Mouse (Mus musculus) forebrain, postnatal 0 days (tissue): ENCODE measurements at regions not wholly inside any gene's neighbourhood (a gene's known extent, or its start where the extent isn't known, plus 50 kb on each side); places are given as distances from the start of the nearest gene placed in this dataset.
A peak's percentile ranks its signal among the peaks of the same experiment; 100 is the strongest.

Experiments
- ATAC-seq: fragments of 200-750 bp; cut with Nextera tagmentation; 2 replicates; pipeline ENCODE4 v1.8.0; 2017; ENCODE audit warnings: mild to moderate bottlenecking, moderate library complexity
- DNase-seq: peaks from one replicate; pipeline ENCODE4 v3.0.0-alpha.2; 2015
- H3K27ac ChIP-seq: fragments of 300-500 bp; sonication (generic); 2 replicates; pipeline ENCODE4 v1.5.1; 2014; ENCODE audit warnings: low read depth, mild to moderate bottlenecking, antibody characterized with exemption, low read length, moderate library complexity, mixed read lengths
- H3K27me3 ChIP-seq: fragments of 300-500 bp; sonication (generic); 2 replicates; pipeline ENCODE4 v1.6.1; 2014; ENCODE audit warnings: mild to moderate bottlenecking, low read length, mixed read lengths; ENCODE audit not compliant: insufficient read depth
- H3K36me3 ChIP-seq: fragments of 300-500 bp; sonication (generic); 2 replicates; pipeline ENCODE4 v1.6.1; 2014; ENCODE audit warnings: mild to moderate bottlenecking, moderate library complexity; ENCODE audit not compliant: insufficient read depth
- H3K4me1 ChIP-seq: fragments of 300-500 bp; sonication (generic); 2 replicates; pipeline ENCODE4 v1.6.1; 2014; ENCODE audit warnings: antibody characterized with exemption; ENCODE audit not compliant: insufficient read depth
- H3K4me2 ChIP-seq: fragments of 300-500 bp; sonication (generic); 2 replicates; pipeline ENCODE4 v1.6.1; 2014; ENCODE audit warnings: low read depth, mild to moderate bottlenecking, moderate library complexity
- H3K4me3 ChIP-seq: fragments of 300-500 bp; sonication (generic); 2 replicates; pipeline ENCODE4 v1.5.1; 2014; ENCODE audit warnings: low read depth, low read length, mixed read lengths
- H3K9ac ChIP-seq: fragments of 300-500 bp; sonication (generic); 2 replicates; pipeline ENCODE4 v1.6.1; 2014; ENCODE audit warnings: mild to moderate bottlenecking
- H3K9me3 ChIP-seq: fragments of 300-500 bp; sonication (generic); 2 replicates; pipeline ENCODE4 v1.6.1; 2016; ENCODE audit warnings: low read length
- CTCF ChIP-seq: sonication (generic); IDR thresholded peaks from 2 replicates; pipeline ENCODE4 v1.5.1; 2016; ENCODE audit warnings: antibody characterized with exemption, control low read depth, low read depth
- WGBS: fragments of 180-500 bp; shearing (Covaris S2); extraction: QIAGEN DNeasy Blood & Tissue Kit; methylation state at CpG from one replicate; pipeline ENCODE4 v1.1.7; 2014; 5-methylcytosine and 5-hydroxymethylcytosine counted together

DNA sequence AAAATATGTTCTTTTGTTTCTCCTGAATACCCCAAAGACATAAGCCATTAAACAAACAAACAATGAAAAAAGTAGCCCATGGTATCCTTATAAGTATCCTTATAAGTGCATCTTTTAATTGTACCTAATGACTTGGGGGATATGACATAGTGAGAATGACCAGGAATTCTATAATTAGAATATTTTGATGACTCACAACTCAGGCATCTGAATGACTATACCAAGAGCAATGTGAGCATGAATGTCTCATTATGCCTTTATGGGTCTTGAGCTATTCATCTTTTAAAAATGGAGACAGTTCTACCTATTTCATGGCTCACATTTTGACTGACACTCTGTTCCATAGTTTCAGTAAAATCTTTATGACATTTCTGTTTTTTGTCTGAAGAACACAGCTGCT, 423.3 kb downstream of the Kcna4 start:
- TF ChIP-seq CTCF = no peak
- Histone ChIP-seq H3K27ac (no peak overlapping the region), H3K4me2 (no peak overlapping the region), H3K4me1 (no peaks in the 10 kb centered on the region), H3K27me3 (no peaks in the 10 kb centered on the region), H3K9me3 (no peaks in the 10 kb centered on the region), H3K9ac (no peak overlapping the region), H3K36me3 (no peaks in the 10 kb centered on the region), H3K4me3 (no peak overlapping the region)
- ATAC-seq (no peak), DNase-seq (no peak)

DNA sequence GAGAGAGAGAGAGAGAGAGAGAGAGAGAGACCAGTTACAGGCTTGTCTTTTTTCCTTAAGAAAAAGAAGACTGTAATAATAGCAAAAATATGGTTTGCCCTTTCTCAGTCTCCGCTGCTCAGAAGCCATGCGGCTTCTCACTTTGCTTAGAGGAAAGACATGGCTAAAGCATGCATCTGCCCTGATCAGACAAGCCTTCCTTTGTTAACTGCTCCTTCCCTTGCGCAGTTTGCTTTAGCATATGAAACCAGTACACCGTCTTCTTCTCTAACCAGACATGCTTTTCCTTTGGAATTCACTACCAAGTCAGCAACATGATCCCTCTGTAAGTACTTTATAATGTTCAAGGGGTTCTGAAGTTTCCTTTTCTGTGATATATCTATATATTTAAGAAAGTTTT, 439.0 kb downstream of the Kcna4 start:
- DNase-seq (peak; percentile 6), ATAC-seq (no peak)

GRCm38 (mm10) chr2:107734291-107734690, 443.9 kb downstream of the Kcna4 start:
- no peak overlapping the region for H3K27ac ChIP-seq
- whole genome bisulfite sequencing = 30% methylated on average over 3 of the region's 3 CpGs
- DNase-seq = no peak
- H3K4me2 ChIP-seq = no peak overlapping the region
- H3K4me3 ChIP-seq = no peak overlapping the region
- no peak for ATAC-seq
- H3K27me3 ChIP-seq = no peaks in the 10 kb centered on the region
- H3K9me3 ChIP-seq = no peaks in the 10 kb centered on the region
- TF ChIP-seq CTCF = no peak
- H3K9ac ChIP-seq = no peak overlapping the region
- H3K4me1 ChIP-seq = no peaks in the 10 kb centered on the region
- H3K36me3 ChIP-seq = no peaks in the 10 kb centered on the region

More for the DNA sequence above, 439.0 kb downstream of the Kcna4 start:
- Histone ChIP-seq H3K9me3 (no peaks in the 10 kb centered on the region), H3K4me3 (no peak overlapping the region), H3K4me2 (no peak overlapping the region), H3K27ac (no peak overlapping the region), H3K27me3 (no peaks in the 10 kb centered on the region), H3K36me3 (no peaks in the 10 kb centered on the region), H3K9ac (no peak overlapping the region), H3K4me1 (no peaks in the 10 kb centered on the region)
- WGBS = 57% methylated on average over 4 of the region's 4 CpGs
- no peak for TF ChIP-seq CTCF

GRCm38 (mm10) chr2:107734703-107735102, 444.3 kb downstream of the Kcna4 start:
- ATAC-seq (no peak), DNase-seq (no peak)
- no peak overlapping the region for H3K4me3 ChIP-seq
- no peaks in the 10 kb centered on the region for H3K4me1 ChIP-seq
- no peak overlapping the region for H3K27ac ChIP-seq
- no peaks in the 10 kb centered on the region for H3K36me3 ChIP-seq
- H3K9me3 ChIP-seq = no peaks in the 10 kb centered on the region
- no peaks in the 10 kb centered on the region for H3K27me3 ChIP-seq
- H3K9ac ChIP-seq = no peak overlapping the region
- no peak overlapping the region for H3K4me2 ChIP-seq
- TF ChIP-seq CTCF = no peak
